Mouse (Mus musculus) MEL (cell line): ENCODE measurements at regions not wholly inside any gene's neighbourhood (a gene's known extent, or its start where the extent isn't known, plus 50 kb on each side); places are given as distances from the start of the nearest gene placed in this dataset.

Experiments used
- DNase-seq: peaks from one replicate; pipeline ENCODE4 v3.0.0; 2011; ENCODE audit warnings: low read depth, low spot score
- H3K27ac ChIP-seq: 2 replicates; pipeline ENCODE4 v1.5.1; 2012; ENCODE audit warnings: low read depth, mild to moderate bottlenecking, control low read depth, low read length, moderate library complexity; ENCODE audit not compliant: control insufficient read depth
- H3K27me3 ChIP-seq, 2 experiments: fragments of 150-350 bp in 1 of 2; sonication (generic) in 1 of 2; 2 replicates each; pipeline ENCODE4 v1.6.1; 2012; ENCODE audit warnings: low read length in 2 of 2, mild to moderate bottlenecking in 2 of 2, improper control_type of control experiment in 1 of 2, moderate library complexity in 1 of 2; ENCODE audit not compliant: insufficient read depth in 2 of 2, control insufficient read depth in 1 of 2
- H3K36me3 ChIP-seq, 2 experiments: 2 replicates each; pipeline ENCODE4 v1.6.1; 2012 to 2014; ENCODE audit warnings: low read length in 2 of 2, improper control_type of control experiment in 1 of 2, inconsistent platforms in 1 of 2, mild to moderate bottlenecking in 1 of 2; ENCODE audit not compliant: insufficient read depth in 2 of 2, control insufficient read depth in 1 of 2
- H3K4me1 ChIP-seq, 2 experiments: fragments of 150-350 bp in 1 of 2; sonication (generic) in 1 of 2; 2 replicates each; pipeline ENCODE4 v1.6.1; 2012; ENCODE audit warnings: low read length in 2 of 2, improper control_type of control experiment in 1 of 2, mild to moderate bottlenecking in 1 of 2; ENCODE audit not compliant: insufficient read depth in 2 of 2, control insufficient read depth in 1 of 2
- H3K4me3 ChIP-seq, 2 experiments: fragments of 150-350 bp in 1 of 2; sonication (generic) in 1 of 2; 2 replicates each; pipeline ENCODE4 v1.5.1; 2012; ENCODE audit warnings: low read depth in 2 of 2, low read length in 2 of 2, mild to moderate bottlenecking in 2 of 2, moderate library complexity in 2 of 2, control low read depth in 1 of 2, improper control_type of control experiment in 1 of 2; ENCODE audit not compliant: control insufficient read depth in 1 of 2, insufficient read depth in 1 of 2
- H3K79me2 ChIP-seq: 2 replicates; pipeline ENCODE4 v1.6.1; 2012; ENCODE audit warnings: mild to moderate bottlenecking, low read length, moderate library complexity; ENCODE audit not compliant: control insufficient read depth, poor library complexity, insufficient read depth
- H3K9ac ChIP-seq: 2 replicates; pipeline ENCODE4 v1.6.1; 2012; ENCODE audit warnings: low read depth, mild to moderate bottlenecking, control low read depth, low read length, moderate library complexity; ENCODE audit not compliant: control insufficient read depth, poor library complexity, severe bottlenecking
- H3K9me3 ChIP-seq: fragments of 150-350 bp; sonication (generic); replicated peaks from 2 replicates; pipeline ENCODE4 v1.6.1; 2012; ENCODE audit warnings: mild to moderate bottlenecking, low read length, improper control_type of control experiment, moderate library complexity; ENCODE audit not compliant: insufficient read depth
- BHLHE40 ChIP-seq: IDR thresholded peaks from 2 replicates; pipeline ENCODE4 v1.6.1; 2012; ENCODE audit warnings: low read depth, mild to moderate bottlenecking, inconsistent platforms, low read length, improper control_type of control experiment, borderline replicate concordance
- CHD1 ChIP-seq: IDR thresholded peaks from 2 replicates; pipeline ENCODE4 v1.6.1; 2012; ENCODE audit warnings: low read depth, mild to moderate bottlenecking, inconsistent platforms, low read length, improper control_type of control experiment
- CHD2 ChIP-seq: IDR thresholded peaks from 2 replicates; pipeline ENCODE4 v1.6.1; 2011; ENCODE audit warnings: low read length, improper control_type of control experiment
- CTCF ChIP-seq, 3 experiments: IDR thresholded peaks in 2 of 3; conservative IDR thresholded peaks in 1 of 3; 2 replicates each; pipeline ENCODE4 v1.5.1; 2011 to 2012; ENCODE audit warnings: low read length in 3 of 3, low read depth in 2 of 3, mild to moderate bottlenecking in 2 of 3, improper control_type of control experiment in 1 of 3, inconsistent platforms in 1 of 3, mixed read lengths in 1 of 3, moderate library complexity in 1 of 3; ENCODE audit not compliant: control insufficient read depth in 1 of 3, insufficient read depth in 1 of 3, poor library complexity in 1 of 3, severe bottlenecking in 1 of 3
- E2F4 ChIP-seq: IDR thresholded peaks from 2 replicates; pipeline ENCODE4 v1.6.1; 2011; ENCODE audit warnings: low read depth, low read length, improper control_type of control experiment, borderline replicate concordance
- ELF1 ChIP-seq: IDR thresholded peaks from 2 replicates; pipeline ENCODE4 v1.6.1; 2014; ENCODE audit warnings: low read depth, mild to moderate bottlenecking, inconsistent platforms, low read length, improper control_type of control experiment, moderate library complexity
- EP300 ChIP-seq, 2 experiments: IDR thresholded peaks; 2 replicates each; pipeline ENCODE4 v1.6.1; 2011; ENCODE audit warnings: improper control_type of control experiment in 2 of 2, low read length in 2 of 2, low read depth in 1 of 2, mild to moderate bottlenecking in 1 of 2
- ETS1 ChIP-seq: IDR thresholded peaks from 2 replicates; pipeline ENCODE4 v1.6.1; 2012; ENCODE audit warnings: low read depth, mild to moderate bottlenecking, inconsistent platforms, low read length, improper control_type of control experiment, moderate library complexity
- GATA1 ChIP-seq: IDR thresholded peaks from 2 replicates; pipeline ENCODE4 v1.6.1; 2011; ENCODE audit warnings: low read depth, low read length, improper control_type of control experiment
- HCFC1 ChIP-seq: IDR thresholded peaks from 2 replicates; pipeline ENCODE4 v1.6.1; 2012; ENCODE audit warnings: low read depth, mild to moderate bottlenecking, inconsistent platforms, low read length, improper control_type of control experiment, moderate library complexity
- KAT2A ChIP-seq: conservative IDR thresholded peaks from 2 replicates; pipeline ENCODE4 v1.6.1; 2012; ENCODE audit warnings: low read depth, low read length, improper control_type of control experiment, inconsistent platforms
- MAFK ChIP-seq: IDR thresholded peaks from 2 replicates; pipeline ENCODE4 v1.6.1; 2011; ENCODE audit warnings: low read depth, mild to moderate bottlenecking, low read length, improper control_type of control experiment, borderline replicate concordance
- MAZ ChIP-seq: IDR thresholded peaks from 2 replicates; pipeline ENCODE4 v1.6.1; 2012; ENCODE audit warnings: low read depth, mild to moderate bottlenecking, inconsistent platforms, low read length, improper control_type of control experiment
- MEF2A ChIP-seq: IDR thresholded peaks from 2 replicates; pipeline ENCODE4 v1.6.1; 2014; ENCODE audit warnings: low read depth, mild to moderate bottlenecking, inconsistent platforms, low read length, improper control_type of control experiment; ENCODE audit not compliant: poor library complexity, insufficient replicate concordance, severe bottlenecking; ENCODE audit errors: extremely low read depth
- MXI1 ChIP-seq: IDR thresholded peaks from 2 replicates; pipeline ENCODE4 v1.6.1; 2011; ENCODE audit warnings: mild to moderate bottlenecking, low read depth, low read length, improper control_type of control experiment
- MYC ChIP-seq: IDR thresholded peaks from 2 replicates; pipeline ENCODE4 v1.6.1; 2011; ENCODE audit warnings: low read depth, mild to moderate bottlenecking, low read length, improper control_type of control experiment, moderate library complexity
- NELFE ChIP-seq: IDR thresholded peaks from 2 replicates; pipeline ENCODE4 v1.6.1; 2011; ENCODE audit warnings: low read depth, low read length, improper control_type of control experiment
- POLR2A ChIP-seq, 2 experiments: IDR thresholded peaks; 2 replicates each; pipeline ENCODE4 v1.6.1; 2011 to 2012; ENCODE audit warnings: low read length in 2 of 2, mild to moderate bottlenecking in 2 of 2, control low read depth in 1 of 2, improper control_type of control experiment in 1 of 2, low read depth in 1 of 2, moderate library complexity in 1 of 2; ENCODE audit not compliant: control insufficient read depth in 1 of 2, insufficient read depth in 1 of 2, poor library complexity in 1 of 2
- POLR2AphosphoS2 ChIP-seq: IDR thresholded peaks from 2 replicates; pipeline ENCODE4 v1.6.1; 2011; ENCODE audit warnings: low read length, improper control_type of control experiment
- RAD21 ChIP-seq: IDR thresholded peaks from 2 replicates; pipeline ENCODE4 v1.6.1; 2011; ENCODE audit warnings: mild to moderate bottlenecking, low read depth, low read length, improper control_type of control experiment
- RCOR1 ChIP-seq: IDR thresholded peaks from 2 replicates; pipeline ENCODE4 v1.6.1; 2012; ENCODE audit warnings: low read depth, mild to moderate bottlenecking, inconsistent platforms, low read length, improper control_type of control experiment
- SIN3A ChIP-seq: IDR thresholded peaks from 2 replicates; pipeline ENCODE4 v1.6.1; 2012; ENCODE audit warnings: low read length, improper control_type of control experiment, inconsistent platforms
- SMC3 ChIP-seq: IDR thresholded peaks from 2 replicates; pipeline ENCODE4 v1.6.1; 2011; ENCODE audit warnings: low read depth, low read length, improper control_type of control experiment
- TAL1 ChIP-seq: IDR thresholded peaks from 2 replicates; pipeline ENCODE4 v1.6.1; 2012; ENCODE audit warnings: mild to moderate bottlenecking, inconsistent platforms, low read length, moderate library complexity, mixed read lengths
- TBP ChIP-seq: IDR thresholded peaks from 2 replicates; pipeline ENCODE4 v1.8.0; 2011; ENCODE audit warnings: low read depth, low read length, improper control_type of control experiment
- TCF12 ChIP-seq: IDR thresholded peaks from 2 replicates; pipeline ENCODE4 v1.6.1; 2014; ENCODE audit warnings: low read depth, mild to moderate bottlenecking, inconsistent platforms, low read length, improper control_type of control experiment, moderate library complexity
- UBTF ChIP-seq: IDR thresholded peaks from 2 replicates; pipeline ENCODE4 v1.6.1; 2012; ENCODE audit warnings: low read depth, mild to moderate bottlenecking, inconsistent platforms, low read length, improper control_type of control experiment, moderate library complexity, borderline replicate concordance; ENCODE audit not compliant: insufficient read depth
- USF1 ChIP-seq: IDR thresholded peaks from 2 replicates; pipeline ENCODE4 v1.6.1; 2014; ENCODE audit warnings: low read depth, mild to moderate bottlenecking, inconsistent platforms, low read length, improper control_type of control experiment, moderate library complexity
- ZMIZ1 ChIP-seq: IDR thresholded peaks from 2 replicates; pipeline ENCODE4 v1.6.1; 2012; ENCODE audit warnings: low read depth, mild to moderate bottlenecking, inconsistent platforms, low read length, improper control_type of control experiment, moderate library complexity
- ZNF384 ChIP-seq: IDR thresholded peaks from 2 replicates; pipeline ENCODE4 v1.6.1; 2012; ENCODE audit warnings: low read depth, mild to moderate bottlenecking, inconsistent platforms, low read length, improper control_type of control experiment

GRCm38 (mm10) chr10:118052042-118052441, 89.6 kb upstream of the Mdm1 start:
- peaks cover 0 to 15% of the 10 kb centered on the region in 2 experiments; a peak in 2 of 4 replicates for H3K36me3 ChIP-seq
- H3K27ac ChIP-seq: peak overlapping the region; percentile 92
- no peaks in the 10 kb centered on the region for H3K9me3 ChIP-seq
- H3K4me3 ChIP-seq: peak overlapping the region; percentile 50 to 55
- DNase-seq: peak; percentile 94
- no peaks in the 10 kb centered on the region for H3K27me3 ChIP-seq
- H3K79me2 ChIP-seq: no peaks in the 10 kb centered on the region
- H3K9ac ChIP-seq: peak overlapping the region; percentile 66
- H3K4me1 ChIP-seq: peaks cover 3 to 17% of the 10 kb centered on the region in 2 experiments; a peak in 2 of 4 replicates
- TF ChIP-seq ETS1 (peak; percentile 74), NELFE (peak; percentile 29; the same call in 1 of the 2 replicates), KAT2A (no peak; the same call in 1 of the 2 replicates), TCF12 (peak; percentile 58), CHD2 (no peak), TBP (peak; percentile 80), MAZ (peak; percentile 84), ZMIZ1 (0 out of 2 replicates have a peak, but pooled peaks have one; percentile 11), UBTF (no peak), SMC3 (peak; percentile 10; the same call in 1 of the 2 replicates), CHD1 (0 out of 2 replicates have a peak, but pooled peaks have one; percentile 41), GATA1 (peak; percentile 36; the same call in 1 of the 2 replicates), MXI1 (peak; percentile 72), HCFC1 (no peak; the same call in 1 of the 2 replicates), EP300 (IDR thresholded peaks at IDR 0.05; ENCODE audit: low read depth in 1 of 2, low read length in 2 of 2) (peak; percentile 67 to 83), MEF2A (no peak), E2F4 (no peak), RCOR1 (peak; percentile 70), MYC (peak; percentile 60; the same call in 1 of the 2 replicates), ELF1 (0 out of 2 replicates have a peak, but pooled peaks have one; percentile 25), POLR2AphosphoS2 (no peak), POLR2A (IDR thresholded peaks at IDR 0.05; ENCODE audit: control insufficient read depth in 1 of 2, insufficient read depth in 1 of 2, low read depth in 1 of 2, low read length in 2 of 2, poor library complexity in 1 of 2) (no peak), RAD21 (no peak), BHLHE40 (no peak), TAL1 (peak; percentile 14; the same call in 1 of the 2 replicates), ZNF384 (no peak), MAFK (0 out of 2 replicates have a peak, but pooled peaks have one; percentile 29), USF1 (no peak), SIN3A (peak; percentile 63), CTCF (IDR thresholded peaks at IDR 0.05 in 2 of 3, conservative IDR thresholded peaks at IDR 0.05 in 1 of 3; ENCODE audit: control insufficient read depth in 1 of 3, insufficient read depth in 1 of 3, low read depth in 2 of 3, low read length in 3 of 3, poor library complexity in 1 of 3, severe bottlenecking in 1 of 3) (no peak)
- TF ChIP-seq, all 39 proteins: peak for 17
